Mouse (Mus musculus): Measurements from ENCODE around the gene Ndufb10. TPM values are rescaled to one million over a fixed set of nuclear protein-coding genes. Genes with fewer than 3 reads are reported as not detected.

Gene Ndufb10
- 290 TPM in 2 replicates for polyA plus RNA-seq (2015; fragmentation: Nextera tagmentation; extraction: Ambion mirVana)

- peak within 1 kb of the TSS; percentile 78 for H3K4me3 ChIP-seq
- peak within 1 kb of the TSS; percentile 91 for H3K9ac ChIP-seq
- H3K27me3 ChIP-seq: no peaks in the 10 kb centered on the region
- peaks cover 13% of the 10 kb centered on the region for H3K36me3 ChIP-seq
- H3K4me2 ChIP-seq: peak within 1 kb of the TSS; percentile 81
- peak; percentile 77 for ATAC-seq (ENCODE audit: low FRiP score, low read depth)
- H3K9me3 ChIP-seq: no peaks in the 10 kb centered on the region
- H3K4me1 ChIP-seq (replicated peaks): peaks cover 31% of the 10 kb centered on the region
- peak within 1 kb of the TSS; percentile 84 for H3K27ac ChIP-seq (replicated peaks)
- 0% methylated on average over 30 of the region's 30 CpGs for WGBS
These were observed at the start of gene Ndufb10 for GRCm38 (mm10) chr17:24724184-24724583. Gene Ndufb10 (minus strand): TSS chr17:24724478.

- ATAC-seq (ENCODE audit: low FRiP score, low read depth): no peak
- no peak overlapping the region for H3K4me3 ChIP-seq
These were observed 49.0 kb upstream of the Ndufb10 start for GRCm38 (mm10) chr17:24773241-24773640.

GRCm38 (mm10) chr17:24769146-24769545, 44.9 kb upstream of the Ndufb10 start:
- H3K27ac ChIP-seq (replicated peaks): no peak overlapping the region
- no peak overlapping the region for H3K4me2 ChIP-seq
- no peaks in the 10 kb centered on the region for H3K9me3 ChIP-seq
- H3K9ac ChIP-seq: no peak overlapping the region
- H3K4me3 ChIP-seq: no peak overlapping the region
- H3K27me3 ChIP-seq: no peaks in the 10 kb centered on the region
- H3K4me1 ChIP-seq (replicated peaks): no peaks in the 10 kb centered on the region
- WGBS: 42% methylated on average over 3 of the region's 3 CpGs
- no peaks in the 10 kb centered on the region for H3K36me3 ChIP-seq
- no peak for ATAC-seq (ENCODE audit: low FRiP score, low read depth)

More at GRCm38 (mm10) chr17:24773241-24773640, 49.0 kb upstream of the Ndufb10 start:
- Histone ChIP-seq H3K27ac (replicated peaks) (no peak overlapping the region), H3K9ac (no peak overlapping the region), H3K36me3 (no peaks in the 10 kb centered on the region), H3K4me2 (no peak overlapping the region), H3K27me3 (no peaks in the 10 kb centered on the region), H3K4me1 (replicated peaks) (no peaks in the 10 kb centered on the region), H3K9me3 (no peaks in the 10 kb centered on the region)
- WGBS: 88% methylated on average over 5 of the region's 5 CpGs

- Histone ChIP-seq H3K4me3 (no peak overlapping the region), H3K4me2 (no peak overlapping the region), H3K9me3 (no peaks in the 10 kb centered on the region), H3K27me3 (no peaks in the 10 kb centered on the region), H3K36me3 (no peaks in the 10 kb centered on the region), H3K9ac (no peak overlapping the region), H3K27ac (replicated peaks) (no peak overlapping the region), H3K4me1 (replicated peaks) (no peaks in the 10 kb centered on the region)
- WGBS: 26% methylated on average over 12 of the region's 12 CpGs
- ATAC-seq (ENCODE audit: low FRiP score, low read depth): no peak
These were observed 42.1 kb upstream of the Ndufb10 start for GRCm38 (mm10) chr17:24766266-24766875.

- Histone ChIP-seq H3K27me3 (no peaks in the 10 kb centered on the region), H3K9ac (no peak overlapping the region), H3K9me3 (no peaks in the 10 kb centered on the region), H3K4me1 (replicated peaks) (no peaks in the 10 kb centered on the region), H3K4me2 (no peak overlapping the region), H3K27ac (replicated peaks) (no peak overlapping the region), H3K4me3 (no peak overlapping the region), H3K36me3 (no peaks in the 10 kb centered on the region)
- ATAC-seq (ENCODE audit: low FRiP score, low read depth): no peak
- 52% methylated on average over 21 of the region's 22 CpGs for WGBS
These were observed 41.0 kb upstream of the Ndufb10 start for GRCm38 (mm10) chr17:24765016-24765905.

GRCm38 (mm10) chr17:24761121-24761520, 36.8 kb upstream of the Ndufb10 start:
- Histone ChIP-seq H3K27me3 (peaks cover 2% of the 10 kb centered on the region; the same call in 1 of the 2 replicates), H3K4me1 (replicated peaks) (no peaks in the 10 kb centered on the region), H3K4me3 (no peak overlapping the region), H3K4me2 (no peak overlapping the region), H3K9me3 (no peaks in the 10 kb centered on the region), H3K36me3 (no peaks in the 10 kb centered on the region), H3K9ac (no peak overlapping the region), H3K27ac (replicated peaks) (no peak overlapping the region)
- WGBS: 59% methylated on average over 5 of the region's 5 CpGs
- ATAC-seq (ENCODE audit: low FRiP score, low read depth): no peak

GRCm38 (mm10) chr17:24757394-24757793, 33.1 kb upstream of the Ndufb10 start:
- Histone ChIP-seq H3K4me2 (no peak overlapping the region), H3K4me1 (replicated peaks) (peaks cover 10% of the 10 kb centered on the region), H3K36me3 (no peaks in the 10 kb centered on the region), H3K9ac (no peak overlapping the region), H3K27me3 (peaks cover 34% of the 10 kb centered on the region), H3K27ac (replicated peaks) (no peak overlapping the region), H3K4me3 (no peak overlapping the region), H3K9me3 (no peaks in the 10 kb centered on the region)
- no peak for ATAC-seq (ENCODE audit: low FRiP score, low read depth)
- 84% methylated on average over 1 of the region's 1 CpGs for WGBS

GRCm38 (mm10) chr17:24752415-24753394, 28.4 kb upstream of the Ndufb10 start, which contains the start of gene Hs3st6:
Gene Hs3st6 (plus strand): TSS chr17:24752988.
- H3K27me3 ChIP-seq: peaks cover 69% of the 10 kb centered on the region
- no peak within 1 kb of the TSS for H3K9ac ChIP-seq
- H3K4me1 ChIP-seq (replicated peaks): peaks cover 13% of the 10 kb centered on the region
- ATAC-seq (ENCODE audit: low FRiP score, low read depth): peak; percentile 51; the same call in 1 of the 2 replicates
- no peak within 1 kb of the TSS for H3K27ac ChIP-seq (replicated peaks)
- H3K4me2 ChIP-seq: peak within 1 kb of the TSS; percentile 88
- 1% methylated on average over 66 of the region's 82 CpGs for WGBS
- no peaks in the 10 kb centered on the region for H3K36me3 ChIP-seq
- peak within 1 kb of the TSS; percentile 44 for H3K4me3 ChIP-seq
- no peaks in the 10 kb centered on the region for H3K9me3 ChIP-seq

GRCm38 (mm10) chr17:24751528-24751927, 27.2 kb upstream of the Ndufb10 start:
- 29% methylated on average over 4 of the region's 4 CpGs for WGBS
- ATAC-seq (ENCODE audit: low FRiP score, low read depth): no peak

GRCm38 (mm10) chr17:24746986-24747385, 22.7 kb upstream of the Ndufb10 start:
- Histone ChIP-seq H3K4me1 (replicated peaks) (0 out of 2 replicates have a peak, but pooled peaks cover 2% of the 10 kb centered on the region), H3K27me3 (peaks cover 35% of the 10 kb centered on the region), H3K27ac (replicated peaks) (no peak overlapping the region), H3K4me3 (no peak overlapping the region), H3K9me3 (no peaks in the 10 kb centered on the region), H3K9ac (no peak overlapping the region), H3K4me2 (no peak overlapping the region), H3K36me3 (no peaks in the 10 kb centered on the region)
- 50% methylated on average over 4 of the region's 4 CpGs for WGBS
- ATAC-seq (ENCODE audit: low FRiP score, low read depth): no peak

More at GRCm38 (mm10) chr17:24751528-24751927, 27.2 kb upstream of the Ndufb10 start:
- Histone ChIP-seq H3K9me3 (no peaks in the 10 kb centered on the region), H3K27me3 (peaks cover 72% of the 10 kb centered on the region), H3K9ac (no peak overlapping the region), H3K4me1 (replicated peaks) (peaks cover 13% of the 10 kb centered on the region), H3K27ac (replicated peaks) (no peak overlapping the region), H3K4me2 (no peak overlapping the region), H3K4me3 (no peak overlapping the region), H3K36me3 (no peaks in the 10 kb centered on the region)

All from hindbrain, embryonic 15.5 days (tissue).